Mouse (Mus musculus): ENCODE results near the gene Grap2. TPM values are rescaled to one million over a fixed set of nuclear protein-coding genes. Genes with fewer than 3 reads are reported as not detected.

Grap2 gene
- polyA plus RNA-seq, 1 experiment from 2014 or later = 3.0 TPM

Small RNAs within 50 kb of the gene (microRNA-seq; reads per million reads assigned to microRNA genes)
- not detected for gene Mir6957

Other genes starting within 250 kb of the Grap2 start
- gene Enthd1, start 7.4 kb upstream of the Grap2 start, polyA plus RNA-seq (2016; fragmentation: Nextera tagmentation; extraction: Ambion mirVana) = not detected in 2 replicates
- gene Fam83f, start 99.3 kb downstream of the Grap2 start, polyA plus RNA-seq (2016; fragmentation: Nextera tagmentation; extraction: Ambion mirVana) = 0.33 and 0.60 TPM in 2 replicates
- 58.9 and 66.6 TPM in 2 replicates for gene Tnrc6b, start 138.7 kb downstream of the Grap2 start, polyA plus RNA-seq (2016; fragmentation: Nextera tagmentation; extraction: Ambion mirVana)

Data from midbrain, embryonic 12.5 days (tissue).